Mouse (Mus musculus) G1E (cell line): Measurements from ENCODE around the gene Gm7102. TPM values are rescaled to one million over a fixed set of nuclear protein-coding genes. Genes with fewer than 3 reads are reported as not detected.

Source experiments
- ATAC-seq: 2 replicates; pipeline ENCODE4 v1.8.0; 2016; ENCODE audit warnings: mild to moderate bottlenecking; ENCODE audit not compliant: insufficient number of reproducible peaks, poor library complexity, low FRiP score, severe bottlenecking; ENCODE audit errors: extremely low read depth
- DNase-seq: peaks from one replicate; pipeline ENCODE4 v3.0.0; 2012; ENCODE audit warnings: low spot score
- H3K27me3 ChIP-seq: 2 replicates; pipeline ENCODE4 v1.6.1; 2012; ENCODE audit warnings: mild to moderate bottlenecking, low read length, inconsistent platforms; ENCODE audit not compliant: insufficient read depth
- H3K36me3 ChIP-seq: replicated peaks from 2 replicates; pipeline ENCODE3; 2012; ENCODE audit warnings: mild to moderate bottlenecking, inconsistent platforms
- H3K4me1 ChIP-seq: 2 replicates; pipeline ENCODE4 v1.6.1; 2012; ENCODE audit warnings: low read depth, low read length, inconsistent platforms, mixed read lengths; ENCODE audit not compliant: insufficient read depth
- H3K4me3 ChIP-seq: 2 replicates; pipeline ENCODE4 v1.5.1; 2012; ENCODE audit warnings: low read depth, mild to moderate bottlenecking, inconsistent platforms, low read length, moderate library complexity, mixed read lengths
- H3K9me3 ChIP-seq: replicated peaks from 2 replicates; pipeline ENCODE4 v1.6.1; 2012; ENCODE audit warnings: inconsistent platforms
- CTCF ChIP-seq: IDR thresholded peaks from 2 replicates; pipeline ENCODE4 v1.5.1; 2012; ENCODE audit warnings: low read depth, low read length, inconsistent platforms, mixed read lengths
- GATA1 ChIP-seq: IDR thresholded peaks from 2 replicates; pipeline ENCODE4 v1.6.1; 2012; ENCODE audit warnings: borderline replicate concordance, low read length, inconsistent platforms, mixed read lengths
- GATA2 ChIP-seq: IDR thresholded peaks from 2 replicates; pipeline ENCODE4 v1.6.1; 2012; ENCODE audit warnings: low read depth, low read length, inconsistent platforms, borderline replicate concordance
- POLR2AphosphoS5 ChIP-seq: IDR thresholded peaks from 2 replicates; pipeline ENCODE4 v1.6.1; 2012; ENCODE audit warnings: low read depth, low read length, inconsistent platforms; ENCODE audit not compliant: insufficient replicate concordance
- TAL1 ChIP-seq: conservative IDR thresholded peaks from 2 replicates; pipeline ENCODE4 v1.6.1; 2012; ENCODE audit warnings: low read depth, low read length, inconsistent platforms, mixed read lengths
- polyA plus RNA-seq: library from polyadenylated mRNA; stranded (reverse); fragments of >175 nt; gene quantifications from 2 replicates; pipeline ENCODE4 v1.2.3, GENCODE M21; 2012
- total RNA-seq, 2 experiments: library from RNA; stranded (forward) in 1 of 2; stranded (reverse) in 1 of 2; fragments of 200-1000 nt in 1 of 2; fragments of >200 nt in 1 of 2; fragmentation: Nextera tagmentation in 1 of 2; gene quantifications; 2 replicates each; pipeline ENCODE4 v1.2.3; 2014 to 2017

Gm7102 gene
- total and polyA plus RNA-seq, 3 experiments: 0.04 to 0.11 TPM; not detected in 1

DNA sequence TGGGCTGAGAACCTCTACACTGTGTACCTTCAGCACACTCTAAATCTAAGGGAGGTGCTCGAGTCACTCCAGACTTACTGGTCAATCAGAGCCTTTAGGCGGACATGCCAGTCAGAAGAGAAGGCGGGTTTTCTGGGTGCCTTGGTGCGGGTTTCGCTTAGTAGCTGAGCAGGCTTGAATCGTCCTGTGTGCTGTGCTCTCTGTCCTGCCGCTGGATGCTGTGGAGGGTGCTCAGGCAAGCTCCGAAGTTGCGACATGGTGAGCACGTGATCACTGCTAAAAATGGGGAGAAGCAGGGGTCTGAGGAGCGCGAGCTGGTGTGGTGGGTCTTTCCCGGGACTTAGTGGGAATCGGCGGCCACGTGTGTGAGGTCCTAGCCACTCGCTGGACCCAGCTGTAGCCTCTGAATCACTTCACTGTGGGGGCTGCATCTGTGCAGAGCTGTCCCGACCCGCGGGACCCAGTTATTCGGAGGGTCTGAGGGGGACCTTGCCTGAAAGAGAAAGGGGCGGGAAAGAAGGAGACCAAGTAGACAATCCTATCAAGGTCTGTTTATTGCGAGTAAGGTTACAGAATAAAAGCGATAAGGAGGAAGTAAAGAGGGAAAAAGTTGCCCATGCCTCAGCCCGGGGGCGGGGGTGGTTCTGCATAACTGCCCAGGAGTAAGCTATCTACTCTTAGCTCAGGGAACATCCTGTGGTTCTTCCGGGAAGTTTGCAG lies 24.2 kb downstream of the Gm7102 start:
- ATAC-seq: peak; percentile 60; the same call in 1 of the 2 replicates
- Histone ChIP-seq H3K27me3 (peaks cover 7% of the 10 kb centered on the region; the same call in 1 of the 2 replicates), H3K36me3 (no peaks in the 10 kb centered on the region), H3K4me1 (no peaks in the 10 kb centered on the region), H3K4me3 (no peak overlapping the region), H3K9me3 (no peaks in the 10 kb centered on the region)
- no peak for TF ChIP-seq POLR2AphosphoS5
- TF ChIP-seq GATA2: no peak
- no peak for TF ChIP-seq TAL1
- no peak for TF ChIP-seq GATA1
- no peak for TF ChIP-seq CTCF
- DNase-seq: no peak

DNA sequence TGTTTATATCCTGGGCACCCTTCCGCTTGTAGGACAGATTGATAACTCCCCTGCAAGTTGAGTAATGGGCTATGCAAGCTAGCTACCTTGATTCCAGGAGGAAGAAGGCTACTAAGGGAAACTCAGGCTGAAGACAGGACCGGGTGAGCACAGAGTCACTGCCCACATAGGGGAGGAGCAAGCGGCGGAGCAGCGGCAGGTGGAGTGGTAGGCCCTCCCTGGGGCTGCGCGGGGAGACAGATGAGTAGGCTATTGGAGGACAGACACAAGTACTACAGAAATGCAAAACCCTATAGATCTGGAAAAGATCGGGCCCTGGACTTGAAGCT lies 24.8 kb downstream of the Gm7102 start:
- H3K4me1 ChIP-seq: no peaks in the 10 kb centered on the region
- no peaks in the 10 kb centered on the region for H3K9me3 ChIP-seq
- ATAC-seq (no peak), DNase-seq (no peak)
- H3K27me3 ChIP-seq: peaks cover 7% of the 10 kb centered on the region; the same call in 1 of the 2 replicates
- H3K36me3 ChIP-seq: no peaks in the 10 kb centered on the region
- TF ChIP-seq TAL1 (no peak), POLR2AphosphoS5 (no peak), GATA2 (no peak), CTCF (no peak), GATA1 (no peak)
- H3K4me3 ChIP-seq: no peak overlapping the region

DNA sequence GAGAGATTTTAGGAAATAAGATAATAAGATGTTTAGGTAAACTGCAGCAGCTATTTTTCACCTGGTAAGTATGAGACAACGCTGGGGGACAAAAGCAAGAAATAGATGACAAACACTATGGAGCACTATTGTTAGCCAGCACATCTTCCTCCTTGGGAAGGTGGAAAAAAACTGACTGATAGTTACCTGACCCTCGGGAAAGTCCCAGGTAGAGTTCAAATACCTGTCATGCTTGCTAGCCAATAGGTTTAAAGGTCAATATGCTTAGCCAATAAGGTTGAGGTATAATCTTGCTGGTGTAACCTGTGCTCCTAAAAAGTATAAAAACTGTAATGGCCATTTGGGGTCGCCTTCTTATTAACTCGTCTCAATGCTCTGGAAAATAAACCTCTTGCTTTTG lies 34.8 kb downstream of the Gm7102 start:
- H3K9me3 ChIP-seq: no peaks in the 10 kb centered on the region
- H3K4me3 ChIP-seq: peak overlapping the region; percentile 78; the same call in 1 of the 2 replicates
- TF ChIP-seq CTCF: no peak
- TF ChIP-seq POLR2AphosphoS5: no peak
- TF ChIP-seq TAL1: no peak
- no peak for TF ChIP-seq GATA1
- no peak for TF ChIP-seq GATA2
- H3K27me3 ChIP-seq: no peaks in the 10 kb centered on the region
- peaks cover 16% of the 10 kb centered on the region for H3K4me1 ChIP-seq
- DNase-seq (no peak), ATAC-seq (no peak)
- peaks cover 6% of the 10 kb centered on the region for H3K36me3 ChIP-seq

DNA sequence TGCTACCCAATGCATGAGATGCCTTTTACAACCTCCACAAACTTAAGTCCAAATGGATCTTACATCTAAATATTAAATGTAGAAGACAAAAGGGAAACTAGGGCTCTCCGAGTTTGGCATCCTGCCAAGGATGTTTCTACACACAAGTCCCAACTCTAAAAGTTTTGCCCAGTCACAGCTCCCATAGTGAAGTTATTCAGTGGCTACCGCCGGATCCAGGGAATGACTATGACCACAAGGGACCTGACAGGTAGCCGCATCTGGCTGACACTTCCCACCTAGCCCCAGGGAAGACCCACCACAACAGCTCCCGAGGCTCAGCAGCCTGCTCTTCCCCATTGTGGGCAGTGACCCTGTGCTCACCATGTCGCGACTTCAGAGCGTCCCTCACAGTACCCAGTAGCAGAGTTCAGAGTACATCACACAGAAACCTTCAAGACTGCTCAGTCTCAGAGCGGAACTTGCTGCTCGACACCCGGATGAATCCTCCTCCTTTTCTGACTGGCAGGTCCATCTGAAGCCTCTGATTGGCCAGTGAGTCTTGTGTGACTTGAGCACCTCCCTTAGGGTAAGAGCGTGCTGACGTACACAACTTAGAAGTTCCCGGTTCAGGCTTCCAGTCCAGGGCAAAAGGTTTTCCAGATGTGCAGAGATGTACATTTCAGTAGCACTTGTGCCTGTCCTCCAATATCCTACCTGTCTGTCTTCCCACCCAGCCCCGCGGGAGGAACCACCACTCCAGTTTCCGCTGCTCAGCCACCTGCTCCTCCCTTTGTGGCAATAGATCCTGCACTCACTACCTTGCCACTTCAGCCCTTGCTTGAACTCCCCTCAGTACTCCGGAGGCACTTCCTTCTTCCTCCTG lies 35.5 kb downstream of the Gm7102 start, which contains the start of gene Zfp950:
Gene Zfp950 (minus strand): TSS at position 499 of the 865 bp plus-strand sequence.
- Histone ChIP-seq H3K9me3 (no peaks in the 10 kb centered on the region), H3K27me3 (no peaks in the 10 kb centered on the region), H3K36me3 (peaks cover 6% of the 10 kb centered on the region), H3K4me1 (peaks cover 16% of the 10 kb centered on the region), H3K4me3 (peak within 1 kb of the TSS; percentile 78)
- ATAC-seq: peak; percentile 100
- peak; percentile 85 for DNase-seq
- TF ChIP-seq POLR2AphosphoS5 (no peak), GATA2 (no peak), CTCF (no peak), TAL1 (no peak), GATA1 (no peak)

DNA sequence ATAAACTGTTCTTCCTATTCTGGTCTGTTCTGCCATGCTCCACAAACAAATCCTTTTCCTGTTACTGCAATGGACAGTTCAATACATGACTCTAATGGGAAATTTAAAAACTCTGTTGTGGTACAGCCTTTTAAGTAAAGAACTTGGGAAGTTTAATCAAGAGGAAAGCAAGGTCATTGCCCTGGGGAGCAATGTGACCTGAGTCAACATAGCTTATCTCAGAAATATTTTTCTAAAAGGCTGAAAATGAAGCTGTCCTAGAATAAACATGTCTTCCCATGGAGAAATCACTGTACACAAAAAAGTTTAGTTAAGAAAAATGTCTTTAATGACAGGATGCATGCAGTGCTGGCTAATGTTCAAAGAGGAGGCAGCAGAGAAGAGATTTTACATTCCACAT lies 37.5 kb downstream of the Gm7102 start:
- no peak for ATAC-seq
- H3K4me3 ChIP-seq: no peak overlapping the region
- H3K9me3 ChIP-seq: no peaks in the 10 kb centered on the region
- peaks cover 16% of the 10 kb centered on the region for H3K4me1 ChIP-seq
- H3K27me3 ChIP-seq: no peaks in the 10 kb centered on the region
- no peak for DNase-seq
- TF ChIP-seq TAL1: no peak
- TF ChIP-seq POLR2AphosphoS5: no peak
- no peak for TF ChIP-seq GATA1
- no peak for TF ChIP-seq CTCF
- TF ChIP-seq GATA2: no peak
- peaks cover 6% of the 10 kb centered on the region for H3K36me3 ChIP-seq

DNA sequence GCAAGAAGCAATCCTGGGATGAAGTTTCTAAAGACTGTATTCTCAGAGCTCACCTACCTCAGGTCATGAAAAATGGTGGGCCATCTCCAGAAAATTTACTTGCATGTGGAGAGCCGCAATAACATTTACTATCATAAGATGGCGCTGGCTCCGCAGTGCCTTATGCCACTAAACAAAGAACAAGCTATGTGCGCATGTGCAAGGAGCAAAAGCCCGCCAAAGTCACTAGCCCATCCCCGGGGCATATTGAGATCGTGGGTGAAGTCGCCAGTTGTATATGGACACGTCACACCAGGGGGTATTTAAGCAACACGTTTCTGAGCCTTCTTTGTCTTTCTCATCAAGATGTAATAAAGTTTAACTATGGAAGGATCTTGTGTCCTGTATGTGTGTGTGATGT lies 45.0 kb downstream of the Gm7102 start:
- no peak for ATAC-seq
- no peaks in the 10 kb centered on the region for H3K4me1 ChIP-seq
- peaks cover 14% of the 10 kb centered on the region for H3K36me3 ChIP-seq
- no peaks in the 10 kb centered on the region for H3K9me3 ChIP-seq
- H3K4me3 ChIP-seq: no peak overlapping the region
- TF ChIP-seq TAL1 (no peak), GATA2 (no peak), CTCF (no peak), POLR2AphosphoS5 (no peak), GATA1 (no peak)
- DNase-seq: no peak
- H3K27me3 ChIP-seq: no peaks in the 10 kb centered on the region

Other genes starting within 250 kb of the Gm7102 start
- gene Zfp950, start 35.5 kb downstream of the Gm7102 start, total RNA-seq (2014; fragmentation: Nextera tagmentation): 37.9 and 49.1 TPM in 2 replicates
- 28.8 and 33.0 TPM in 2 replicates for gene Zfp950, start 35.5 kb downstream of the Gm7102 start, total RNA-seq (2017)
- gene Zfp950, start 35.5 kb downstream of the Gm7102 start, polyA plus RNA-seq: 0.18 and 0.26 TPM in 2 replicates
- not detected in 2 replicates for gene Gm6020, start 7.6 kb upstream of the Gm7102 start, total RNA-seq (2014; fragmentation: Nextera tagmentation)
- not detected in 2 replicates for gene Gm6020, start 7.6 kb upstream of the Gm7102 start, total RNA-seq (2017)
- gene Gm6020, start 7.6 kb upstream of the Gm7102 start, polyA plus RNA-seq: not detected in 2 replicates
- 0.45 and 9.3 TPM in 2 replicates for gene Csf2ra, start 52.1 kb upstream of the Gm7102 start, total RNA-seq (2014; fragmentation: Nextera tagmentation)
- gene Csf2ra, start 52.1 kb upstream of the Gm7102 start, total RNA-seq (2017): 1.1 and 1.5 TPM in 2 replicates
- gene Csf2ra, start 52.1 kb upstream of the Gm7102 start, polyA plus RNA-seq: 10.9 and 11.0 TPM in 2 replicates
- not detected in 2 replicates for gene Gm21060, start 120.8 kb upstream of the Gm7102 start, total RNA-seq (2014; fragmentation: Nextera tagmentation)
- not detected in 2 replicates for gene Gm21060, start 120.8 kb upstream of the Gm7102 start, total RNA-seq (2017)
- gene Gm21060, start 120.8 kb upstream of the Gm7102 start, polyA plus RNA-seq: not detected in 2 replicates